Mouse (Mus musculus): ENCODE data around the gene Tmeff1. TPM values are rescaled to one million over a fixed set of nuclear protein-coding genes. Genes with fewer than 3 reads are reported as not detected.

The Tmeff1 gene
- polyA plus RNA-seq, 1 experiment, result 1.3 TPM

- Histone ChIP-seq H3K4me1 (replicated peaks; ENCODE audit: control insufficient read depth, insufficient read depth, low read length) (no peaks in the 10 kb centered on the region), H3K4me3 (ENCODE audit: control insufficient read depth, insufficient read depth, low read length) (no peak overlapping the region), H3K27me3 (ENCODE audit: control insufficient read depth, insufficient read depth, low read length) (no peaks in the 10 kb centered on the region), H3K27ac (ENCODE audit: control insufficient read depth, insufficient read depth, low read length) (no peak overlapping the region), H3K36me3 (ENCODE audit: control insufficient read depth, insufficient read depth, low read length) (no peaks in the 10 kb centered on the region)
- 93% methylated on average over 6 of the region's 6 CpGs for whole genome bisulfite sequencing
- TF ChIP-seq POLR2A (IDR thresholded peaks at IDR 0.05; ENCODE audit: control insufficient read depth, extremely low read depth, insufficient read depth, low read length, poor library complexity) (no peak), CTCF (IDR thresholded peaks at IDR 0.05; ENCODE audit: borderline replicate concordance, control insufficient read depth, extremely low read depth, insufficient read depth, low read length, poor library complexity) (no peak)
- no peak for DNase-seq
These were observed 58.8 kb downstream of the Tmeff1 start for GRCm38 (mm10) chr4:48643801-48644200.

GRCm38 (mm10) chr4:48646143-48646542 lies 61.2 kb downstream of the Tmeff1 start:
- no peak for TF ChIP-seq POLR2A (IDR thresholded peaks at IDR 0.05; ENCODE audit: control insufficient read depth, extremely low read depth, insufficient read depth, low read length, poor library complexity)
- TF ChIP-seq CTCF (IDR thresholded peaks at IDR 0.05; ENCODE audit: borderline replicate concordance, control insufficient read depth, extremely low read depth, insufficient read depth, low read length, poor library complexity), result no peak
- no peak overlapping the region for H3K27ac ChIP-seq (ENCODE audit: control insufficient read depth, insufficient read depth, low read length)
- WGBS, result 97% methylated on average over 5 of the region's 5 CpGs

GRCm38 (mm10) chr4:48650617-48651360 lies 65.8 kb downstream of the Tmeff1 start:
- Histone ChIP-seq H3K27ac (ENCODE audit: control insufficient read depth, insufficient read depth, low read length) (no peak overlapping the region), H3K4me3 (ENCODE audit: control insufficient read depth, insufficient read depth, low read length) (no peak overlapping the region), H3K4me1 (replicated peaks; ENCODE audit: control insufficient read depth, insufficient read depth, low read length) (no peaks in the 10 kb centered on the region), H3K27me3 (ENCODE audit: control insufficient read depth, insufficient read depth, low read length) (no peaks in the 10 kb centered on the region), H3K36me3 (ENCODE audit: control insufficient read depth, insufficient read depth, low read length) (no peaks in the 10 kb centered on the region)
- TF ChIP-seq CTCF (IDR thresholded peaks at IDR 0.05; ENCODE audit: borderline replicate concordance, control insufficient read depth, extremely low read depth, insufficient read depth, low read length, poor library complexity), result no peak
- no peak for TF ChIP-seq POLR2A (IDR thresholded peaks at IDR 0.05; ENCODE audit: control insufficient read depth, extremely low read depth, insufficient read depth, low read length, poor library complexity)
- WGBS, result 96% methylated on average over 10 of the region's 10 CpGs
- no peak for DNase-seq

More at GRCm38 (mm10) chr4:48646143-48646542, 61.2 kb downstream of the Tmeff1 start:
- no peaks in the 10 kb centered on the region for H3K4me1 ChIP-seq (replicated peaks; ENCODE audit: control insufficient read depth, insufficient read depth, low read length)
- no peak overlapping the region for H3K4me3 ChIP-seq (ENCODE audit: control insufficient read depth, insufficient read depth, low read length)
- no peaks in the 10 kb centered on the region for H3K27me3 ChIP-seq (ENCODE audit: control insufficient read depth, insufficient read depth, low read length)
- DNase-seq, result no peak
- no peaks in the 10 kb centered on the region for H3K36me3 ChIP-seq (ENCODE audit: control insufficient read depth, insufficient read depth, low read length)

GRCm38 (mm10) chr4:48654118-48654517 lies 69.1 kb downstream of the Tmeff1 start:
- WGBS, result 89% methylated on average over 4 of the region's 4 CpGs
- no peak for DNase-seq
- no peaks in the 10 kb centered on the region for H3K4me1 ChIP-seq (replicated peaks; ENCODE audit: control insufficient read depth, insufficient read depth, low read length)
- H3K36me3 ChIP-seq (ENCODE audit: control insufficient read depth, insufficient read depth, low read length), result no peaks in the 10 kb centered on the region
- H3K4me3 ChIP-seq (ENCODE audit: control insufficient read depth, insufficient read depth, low read length), result no peak overlapping the region
- no peak overlapping the region for H3K27ac ChIP-seq (ENCODE audit: control insufficient read depth, insufficient read depth, low read length)
- H3K27me3 ChIP-seq (ENCODE audit: control insufficient read depth, insufficient read depth, low read length), result no peaks in the 10 kb centered on the region
- TF ChIP-seq CTCF (IDR thresholded peaks at IDR 0.05; ENCODE audit: borderline replicate concordance, control insufficient read depth, extremely low read depth, insufficient read depth, low read length, poor library complexity), result no peak
- TF ChIP-seq POLR2A (IDR thresholded peaks at IDR 0.05; ENCODE audit: control insufficient read depth, extremely low read depth, insufficient read depth, low read length, poor library complexity), result no peak

- no peaks in the 10 kb centered on the region for H3K4me1 ChIP-seq (replicated peaks; ENCODE audit: control insufficient read depth, insufficient read depth, low read length)
- WGBS, result 70% methylated on average over 8 of the region's 8 CpGs
- H3K36me3 ChIP-seq (ENCODE audit: control insufficient read depth, insufficient read depth, low read length), result no peaks in the 10 kb centered on the region
- H3K27me3 ChIP-seq (ENCODE audit: control insufficient read depth, insufficient read depth, low read length), result no peaks in the 10 kb centered on the region
- no peak for DNase-seq
- TF ChIP-seq CTCF (IDR thresholded peaks at IDR 0.05; ENCODE audit: borderline replicate concordance, control insufficient read depth, extremely low read depth, insufficient read depth, low read length, poor library complexity) (no peak), POLR2A (IDR thresholded peaks at IDR 0.05; ENCODE audit: control insufficient read depth, extremely low read depth, insufficient read depth, low read length, poor library complexity) (no peak)
- no peak overlapping the region for H3K4me3 ChIP-seq (ENCODE audit: control insufficient read depth, insufficient read depth, low read length)
- H3K27ac ChIP-seq (ENCODE audit: control insufficient read depth, insufficient read depth, low read length), result no peak overlapping the region
These were observed 71.6 kb downstream of the Tmeff1 start for GRCm38 (mm10) chr4:48656530-48656929.

GRCm38 (mm10) chr4:48660144-48660543 lies 75.2 kb downstream of the Tmeff1 start:
- Histone ChIP-seq H3K4me3 (ENCODE audit: control insufficient read depth, insufficient read depth, low read length) (no peak overlapping the region), H3K4me1 (replicated peaks; ENCODE audit: control insufficient read depth, insufficient read depth, low read length) (no peaks in the 10 kb centered on the region), H3K27ac (ENCODE audit: control insufficient read depth, insufficient read depth, low read length) (no peak overlapping the region), H3K36me3 (ENCODE audit: control insufficient read depth, insufficient read depth, low read length) (no peaks in the 10 kb centered on the region), H3K27me3 (ENCODE audit: control insufficient read depth, insufficient read depth, low read length) (no peaks in the 10 kb centered on the region)
- no peak for DNase-seq
- TF ChIP-seq POLR2A (IDR thresholded peaks at IDR 0.05; ENCODE audit: control insufficient read depth, extremely low read depth, insufficient read depth, low read length, poor library complexity) (no peak), CTCF (IDR thresholded peaks at IDR 0.05; ENCODE audit: borderline replicate concordance, control insufficient read depth, extremely low read depth, insufficient read depth, low read length, poor library complexity) (no peak)
- WGBS, result 30% methylated on average over 4 of the region's 4 CpGs

All from thymus, adult 2 months (tissue).